Mouse (Mus musculus): ENCODE data around the gene Pdf.

DNA sequence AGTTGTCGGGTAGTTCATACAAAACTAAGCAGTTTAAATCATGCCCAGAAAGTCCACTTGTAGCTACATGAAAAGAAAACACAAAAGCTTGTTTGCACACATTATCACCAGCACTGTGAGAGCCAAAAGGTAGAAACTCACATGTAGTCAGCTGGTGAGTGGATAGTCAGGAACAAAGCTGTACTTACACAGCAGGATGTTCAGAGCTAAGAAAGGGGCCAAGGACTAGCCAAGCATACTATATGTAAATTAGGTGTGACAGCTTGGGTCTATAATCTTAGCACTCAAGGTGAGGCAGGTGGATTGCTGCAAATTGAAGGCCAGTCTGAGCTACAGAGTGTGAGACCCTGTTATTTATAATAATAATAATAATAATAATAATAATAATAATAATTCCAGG, 14.2 kb upstream of the Pdf start:
- TF ChIP-seq USF1 (IDR thresholded peaks at IDR 0.05; ENCODE audit: low read depth, low read length) (no peak), UBTF (IDR thresholded peaks at IDR 0.05; ENCODE audit: borderline replicate concordance, insufficient read depth, low read depth, low read length) (no peak), POLR2A (IDR thresholded peaks at IDR 0.05; ENCODE audit: control insufficient read depth in 1 of 2, insufficient read depth in 1 of 2, low read depth in 1 of 2, low read length in 2 of 2, poor library complexity in 1 of 2) (no peak), CTCF (IDR thresholded peaks at IDR 0.05 in 2 of 3, conservative IDR thresholded peaks at IDR 0.05 in 1 of 3; ENCODE audit: control insufficient read depth in 1 of 3, insufficient read depth in 1 of 3, low read depth in 2 of 3, low read length in 3 of 3, poor library complexity in 1 of 3, severe bottlenecking in 1 of 3) (no peak), NRF1 (IDR thresholded peaks at IDR 0.05; ENCODE audit: insufficient read depth, low read depth, low read length, poor library complexity, severe bottlenecking) (no peak), ZNF384 (IDR thresholded peaks at IDR 0.05; ENCODE audit: low read depth, low read length) (no peak)

Data from MEL (cell line).